Mouse (Mus musculus) cortical plate, adult 2 months (tissue): ENCODE measurements at regions not wholly inside any gene's neighbourhood (a gene's known extent, or its start where the extent isn't known, plus 50 kb on each side); places are given as distances from the start of the nearest gene placed in this dataset.

ENCODE experiments used
- CTCF ChIP-seq: fragments of 200-500 bp; IDR thresholded peaks from 2 replicates; pipeline ENCODE4 v1.5.1; 2011; ENCODE audit warnings: mild to moderate bottlenecking, control low read depth, low read length; ENCODE audit not compliant: insufficient read depth; ENCODE audit errors: extremely low read depth
- POLR2A ChIP-seq: fragments of 200-500 bp; IDR thresholded peaks from 2 replicates; pipeline ENCODE4 v1.6.1; 2011; ENCODE audit warnings: mild to moderate bottlenecking, low read length, control low read depth; ENCODE audit not compliant: insufficient read depth; ENCODE audit errors: extremely low read depth

- TF ChIP-seq CTCF, result no peak
- no peak for TF ChIP-seq POLR2A
Measured at GRCm38 (mm10) chr12:106308291-106308955, 298.4 kb downstream of the Vrk1 start.
